In the genomic region with DNA sequence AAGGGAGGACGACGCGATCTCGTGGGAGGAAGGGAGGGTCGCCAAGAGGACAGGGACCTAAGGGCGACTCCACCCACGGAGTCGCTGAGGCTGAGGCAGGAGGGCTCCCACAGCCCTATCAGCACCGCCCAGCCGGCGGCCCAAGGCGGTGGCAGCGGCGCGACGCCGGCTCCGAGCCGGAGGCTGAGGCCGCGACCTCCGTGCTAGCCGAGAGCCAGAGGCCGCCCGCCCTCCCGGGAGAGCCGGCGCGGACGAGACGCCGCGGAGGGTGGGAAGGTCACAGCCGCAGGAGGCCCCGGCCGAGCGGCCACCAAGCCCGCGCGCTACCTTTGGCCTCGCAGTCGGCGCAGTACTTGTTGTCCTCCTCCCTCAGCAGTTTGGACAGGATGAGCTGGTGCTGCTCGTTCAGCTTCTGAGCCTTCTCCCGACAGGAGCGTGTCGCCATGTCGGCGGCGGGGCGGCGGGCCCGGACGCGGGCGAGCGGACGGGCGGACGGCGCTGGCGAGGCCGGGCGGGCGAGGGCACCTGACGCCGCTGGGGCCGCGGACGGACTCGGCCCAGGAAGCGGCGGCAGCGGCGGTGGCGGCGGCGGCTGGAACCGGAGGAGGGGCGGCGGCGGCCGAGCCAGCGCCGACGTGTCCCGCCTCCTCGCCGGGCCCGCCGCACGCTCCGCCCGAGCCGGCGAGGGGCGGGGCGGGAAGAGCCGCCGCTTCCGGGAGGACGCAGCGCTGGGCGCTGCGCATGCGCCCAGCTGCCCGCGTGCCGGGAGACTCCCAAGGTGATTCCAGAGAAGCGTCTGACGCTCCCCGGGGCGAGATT, we compare ENCODE assay signal across 8 mouse cellular contexts. TPM values are rescaled to one million over a fixed set of nuclear protein-coding genes. Genes with fewer than 3 reads are reported as not detected.
DNase-seq lines count a peak whose midpoint lies in the region; ATAC-seq and TF ChIP-seq lines count a peak whose summit lies in the region.

Gene Smap1, minus strand, starts transcription at position 607 of the 819 bp plus-strand sequence.

- DNase-seq in cerebellum, adult 11 months: peak; percentile 82
- DNase-seq in forebrain, embryonic 14.5 days (ENCODE audit: low spot score): peak; percentile 95
- peak; percentile 84 to 85 for DNase-seq in heart, postnatal 10 days
- DNase-seq in kidney, postnatal 4 days: peak; percentile 84 to 91
- DNase-seq in stomach, postnatal 0 days (ENCODE audit: low spot score): peak; percentile 84

- no peak for TF ChIP-seq EP300 in stomach, postnatal 0 days (optimal IDR thresholded peaks at IDR 0.05)

- peak; percentile 96 for ATAC-seq in forebrain, embryonic 14.5 days
- peak; percentile 91 for ATAC-seq in liver, embryonic 16.5 days (ENCODE audit: low read depth)
- peak; percentile 93 for ATAC-seq in neural tube, embryonic 12.5 days (ENCODE audit: low FRiP score, low read depth)
- peak; percentile 96 for ATAC-seq in stomach, postnatal 0 days (ENCODE audit: low FRiP score, low TSS enrichment)

- H3K4me3 ChIP-seq in E14TG2a.4 (replicated peaks; ENCODE audit: low read length): peak within 1 kb of the TSS; percentile 89
- H3K4me3 ChIP-seq in forebrain, embryonic 14.5 days (ENCODE audit: low read depth, low read length): peak within 1 kb of the TSS; percentile 90
- H3K4me3 ChIP-seq in liver, embryonic 16.5 days (ENCODE audit: low read depth, low read length): peak within 1 kb of the TSS; percentile 97
- peak within 1 kb of the TSS; percentile 87 for H3K4me3 ChIP-seq in neural tube, embryonic 12.5 days
- H3K4me3 ChIP-seq in stomach, postnatal 0 days (ENCODE audit: low read depth, low read length): peak within 1 kb of the TSS; percentile 96

- peak within 1 kb of the TSS; percentile 64 for H3K4me2 ChIP-seq in forebrain, embryonic 14.5 days (ENCODE audit: low read length)
- H3K4me2 ChIP-seq in liver, embryonic 16.5 days (ENCODE audit: low read depth, low read length): peak within 1 kb of the TSS; percentile 90
- H3K4me2 ChIP-seq in neural tube, embryonic 12.5 days (replicated peaks): peak within 1 kb of the TSS; percentile 78
- H3K4me2 ChIP-seq in stomach, postnatal 0 days (replicated peaks; ENCODE audit: low read depth): peak within 1 kb of the TSS; percentile 83

- H3K9ac ChIP-seq in forebrain, embryonic 14.5 days (ENCODE audit: low read length): peak within 1 kb of the TSS; percentile 91
- peak within 1 kb of the TSS; percentile 100 for H3K9ac ChIP-seq in liver, embryonic 16.5 days (ENCODE audit: low read depth, low read length)
- H3K9ac ChIP-seq in neural tube, embryonic 12.5 days: peak within 1 kb of the TSS; percentile 90
- H3K9ac ChIP-seq in stomach, postnatal 0 days (ENCODE audit: low read length): peak within 1 kb of the TSS; percentile 98

- intact Hi-C loops in heart, postnatal 10 days (cut with DNase I): loop anchor here (5.0 kb wide), 3 partner anchors 85 to 755 kb away; partner anchors contain the start of genes Fam135a, Lmbrd1 and Sdhaf4

- TF ChIP-seq CTCF in E14TG2a.4 (conservative IDR thresholded peaks at IDR 0.05; ENCODE audit: low read length): no peak
- TF ChIP-seq CTCF in stomach, postnatal 0 days (IDR thresholded peaks at IDR 0.05; ENCODE audit: low read depth): no peak

- no peaks in the 10 kb centered on the region for H3K36me3 ChIP-seq in E14TG2a.4 (ENCODE audit: insufficient read depth, low read length)
- H3K36me3 ChIP-seq in forebrain, embryonic 14.5 days (ENCODE audit: control insufficient read depth, insufficient read depth, low read length): no peaks in the 10 kb centered on the region
- H3K36me3 ChIP-seq in liver, embryonic 16.5 days (ENCODE audit: control insufficient read depth, insufficient read depth): no peaks in the 10 kb centered on the region
- H3K36me3 ChIP-seq in neural tube, embryonic 12.5 days: no peaks in the 10 kb centered on the region
- no peaks in the 10 kb centered on the region for H3K36me3 ChIP-seq in stomach, postnatal 0 days (ENCODE audit: control insufficient read depth, insufficient read depth, low read length)

- WGBS in forebrain, embryonic 14.5 days: under 1% methylated on average over 69 of the region's 113 CpGs
- WGBS in liver, embryonic 16.5 days (ENCODE audit: insufficient replicate concordance): under 1% methylated on average over 99 of the region's 113 CpGs
- under 1% methylated on average over 106 of the region's 113 CpGs for WGBS in neural tube, embryonic 12.5 days
- WGBS in stomach, postnatal 0 days: under 1% methylated on average over 107 of the region's 113 CpGs

- H3K27ac ChIP-seq in forebrain, embryonic 14.5 days (ENCODE audit: low read depth, low read length): peak within 1 kb of the TSS; percentile 90
- H3K27ac ChIP-seq in liver, embryonic 16.5 days (ENCODE audit: low read length): peak within 1 kb of the TSS; percentile 100
- peak within 1 kb of the TSS; percentile 86 for H3K27ac ChIP-seq in neural tube, embryonic 12.5 days
- H3K27ac ChIP-seq in stomach, postnatal 0 days (replicated peaks): peak within 1 kb of the TSS; percentile 97

- peaks cover 14% of the 10 kb centered on the region for H3K4me1 ChIP-seq in E14TG2a.4 (replicated peaks; ENCODE audit: low read depth, low read length)
- H3K4me1 ChIP-seq in forebrain, embryonic 14.5 days (ENCODE audit: control insufficient read depth, insufficient read depth, low read length): peaks cover 11% of the 10 kb centered on the region
- peaks cover 25% of the 10 kb centered on the region for H3K4me1 ChIP-seq in liver, embryonic 16.5 days (ENCODE audit: control insufficient read depth, low read depth, low read length)
- H3K4me1 ChIP-seq in neural tube, embryonic 12.5 days: peaks cover 12% of the 10 kb centered on the region
- H3K4me1 ChIP-seq in stomach, postnatal 0 days (replicated peaks; ENCODE audit: control insufficient read depth, insufficient read depth): no peaks in the 10 kb centered on the region

- H3K27me3 ChIP-seq in E14TG2a.4 (ENCODE audit: insufficient read depth, low read length): peaks cover 23% of the 10 kb centered on the region
- H3K27me3 ChIP-seq in forebrain, embryonic 14.5 days (replicated peaks; ENCODE audit: control insufficient read depth, insufficient read depth, low read length): no peaks in the 10 kb centered on the region
- no peaks in the 10 kb centered on the region for H3K27me3 ChIP-seq in liver, embryonic 16.5 days (ENCODE audit: control insufficient read depth, insufficient read depth, low read depth, low read length)
- H3K27me3 ChIP-seq in neural tube, embryonic 12.5 days (replicated peaks): no peaks in the 10 kb centered on the region
- no peaks in the 10 kb centered on the region for H3K27me3 ChIP-seq in stomach, postnatal 0 days (ENCODE audit: control insufficient read depth, insufficient read depth, low read length)

- no peaks in the 10 kb centered on the region; the same call in 1 of the 2 replicates for H3K9me3 ChIP-seq in E14TG2a.4 (ENCODE audit: low read length)
- no peaks in the 10 kb centered on the region for H3K9me3 ChIP-seq in forebrain, embryonic 14.5 days (replicated peaks; ENCODE audit: control insufficient read depth, low read length)
- H3K9me3 ChIP-seq in liver, embryonic 16.5 days (replicated peaks; ENCODE audit: control insufficient read depth, low read length): no peaks in the 10 kb centered on the region
- H3K9me3 ChIP-seq in neural tube, embryonic 12.5 days: no peaks in the 10 kb centered on the region
- H3K9me3 ChIP-seq in stomach, postnatal 0 days (ENCODE audit: control insufficient read depth, low read length): peaks cover 8% of the 10 kb centered on the region; the same call in 1 of the 2 replicates

RNA-seq across cellular contexts. Expression of gene Smap1, which starts in this region (rescaled TPM):
- 46.1 and 53.7 TPM in 2 replicates for polyA plus RNA-seq in forebrain, embryonic 14.5 days (2014; fragmentation: Nextera tagmentation; extraction: Ambion mirVana)
- total RNA-seq in heart, postnatal 10 days (2021): 10 to 100 TPM; 42.6 to 52.3 TPM
- 14.7 and 16.1 TPM in 2 replicates for polyA plus RNA-seq in liver, embryonic 16.5 days (2015; fragmentation: Nextera tagmentation; extraction: Ambion mirVana)
- polyA plus RNA-seq in neural tube, embryonic 12.5 days (2016; fragmentation: Nextera tagmentation; extraction: Ambion mirVana): 71.3 and 71.4 TPM in 2 replicates
- polyA plus RNA-seq in stomach, postnatal 0 days (2015; fragmentation: Nextera tagmentation; extraction: Ambion mirVana): 42.9 and 44.9 TPM in 2 replicates

Comparison
In these comparisons a context has a peak if more than half of its experiments do, and no peak if none do; other contexts are left out.
1. Peak in every context shown above with its lines: DNase-seq, ATAC-seq, H3K4me3 ChIP-seq and H3K27ac ChIP-seq.